Mouse (Mus musculus): Measurements from ENCODE around the gene Dock2.

DNA sequence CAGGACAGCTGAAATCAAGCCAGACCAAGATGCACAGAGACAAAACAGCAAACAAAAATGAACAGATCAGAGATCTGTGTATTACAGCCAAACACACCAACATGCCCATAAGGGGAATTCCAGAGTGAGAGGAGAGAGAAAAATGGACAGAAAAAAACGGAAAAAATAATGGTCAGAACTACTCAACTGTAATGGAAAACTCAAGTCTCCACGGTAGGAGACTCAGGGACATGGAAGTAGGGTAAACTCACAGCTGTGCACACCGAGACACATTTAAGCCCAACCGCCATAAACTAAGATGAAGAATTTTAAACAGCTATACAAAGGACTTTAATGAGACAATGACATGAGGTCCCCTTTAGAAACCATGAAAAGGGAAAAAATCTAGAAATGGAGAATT lies 24.1 kb downstream of the Dock2 start:
- no peak for TF ChIP-seq CTCF (IDR thresholded peaks at IDR 0.05; ENCODE audit: borderline replicate concordance, control insufficient read depth, extremely low read depth, insufficient read depth, low read length, poor library complexity)
- TF ChIP-seq POLR2A (IDR thresholded peaks at IDR 0.05; ENCODE audit: control insufficient read depth, extremely low read depth, insufficient read depth, low read length, poor library complexity) = no peak
